ENCODE assay signal across 8 mouse cellular contexts in the genomic region with DNA sequence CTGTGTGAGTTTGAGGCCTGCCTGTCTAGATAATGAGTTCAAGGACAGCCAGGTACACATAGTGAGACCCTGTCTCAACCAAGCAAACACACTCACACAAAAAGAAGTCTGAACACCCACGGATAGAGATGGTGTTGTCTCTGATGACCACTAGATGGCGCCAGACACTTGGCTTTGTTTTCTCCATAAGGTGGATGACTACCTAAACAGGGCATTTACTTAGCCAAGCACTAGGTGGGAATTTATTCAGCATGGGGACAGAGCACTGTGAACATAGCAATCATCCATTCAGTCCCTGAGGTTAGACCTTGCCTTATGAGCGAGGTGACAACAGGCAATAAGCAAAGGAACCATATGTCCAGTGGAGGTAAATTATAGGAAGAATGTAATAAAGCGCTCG. TPM values are rescaled to one million over a fixed set of nuclear protein-coding genes. Genes with fewer than 3 reads are reported as not detected.
DNase-seq lines count a peak whose midpoint lies in the region; ATAC-seq lines count a peak whose summit lies in the region.

No protein-coding gene starts in this region.

- H3K4me3 ChIP-seq in liver, embryonic 11.5 days (ENCODE audit: low read depth, low read length) = no peak overlapping the region

- ATAC-seq in liver, embryonic 11.5 days (replicated peaks; ENCODE audit: low FRiP score) = no peak
- ATAC-seq in neutrophil, adult 5-6 weeks (ENCODE audit: extremely low read depth, insufficient number of reproducible peaks, low FRiP score, poor library complexity, severe bottlenecking) = peak; percentile 44; the same call in 1 of the 2 replicates

- no peak overlapping the region for H3K9ac ChIP-seq in liver, embryonic 11.5 days (ENCODE audit: low read depth, low read length)

- no peaks in the 10 kb centered on the region for H3K9me3 ChIP-seq in liver, embryonic 11.5 days (ENCODE audit: control insufficient read depth, low read length)

- H3K27me3 ChIP-seq in liver, embryonic 11.5 days (replicated peaks; ENCODE audit: control insufficient read depth, insufficient read depth, low read length) = no peaks in the 10 kb centered on the region

- H3K27ac ChIP-seq in liver, embryonic 11.5 days (ENCODE audit: low read depth, low read length) = no peak overlapping the region

- peaks cover 2% of the 10 kb centered on the region; the same call in 1 of the 2 replicates for H3K36me3 ChIP-seq in liver, embryonic 11.5 days (ENCODE audit: control insufficient read depth, insufficient read depth, low read length)

- H3K4me2 ChIP-seq in liver, embryonic 11.5 days = no peak overlapping the region

- intact Hi-C loops in left cerebral cortex, postnatal 36 days (cut with DNase I) = loop anchor here (2.0 to 5.0 kb wide), 3 partner anchors 39 to 332 kb away; no protein-coding TSS in a partner anchor
- intact Hi-C loops in heart, postnatal 36 days (cut with DNase I) = loop anchor here (1.0 to 5.0 kb wide), 4 partner anchors 38 to 387 kb away; no protein-coding TSS in a partner anchor

- H3K4me1 ChIP-seq in liver, embryonic 11.5 days (replicated peaks; ENCODE audit: control insufficient read depth, insufficient read depth, low read length) = peaks cover 21% of the 10 kb centered on the region

- 48% methylated on average over 5 of the region's 5 CpGs for WGBS in liver, embryonic 11.5 days

- peak; percentile 40 to 70 for DNase-seq in left cerebral cortex, adult 18-20 months (ENCODE audit: low spot score in 2 of 2)
- no peak for DNase-seq in left cerebral cortex, postnatal 36 days (ENCODE audit: low spot score in 2 of 2)
- DNase-seq in NIH3T3 (ENCODE audit: low read depth) = peak; percentile 84
- DNase-seq in cerebellum, postnatal 10 days = peak; percentile 79 to 84
- peak; percentile 56 to 62 for DNase-seq in heart, postnatal 36 days
- peak; percentile 43 for DNase-seq in liver, embryonic 11.5 days (ENCODE audit: low spot score)
- DNase-seq in gastrocnemius, adult 8-10 months (ENCODE audit: low spot score in 2 of 2) = no peak

RNA-seq across cellular contexts. Expression of a gene that starts 15.4 kb away (rescaled TPM):
- total RNA-seq in left cerebral cortex, adult 18-20 months (2021) = 1 to 10 TPM; 6.5 to 6.7 TPM
- 1 to 10 TPM; 8.7 to 8.8 TPM for total RNA-seq in left cerebral cortex, postnatal 36 days (2021)
- 1 to 10 TPM; 8.1 to 9.9 TPM for total RNA-seq in heart, postnatal 36 days (2021)
- 14.9 and 17.8 TPM in 2 replicates for polyA plus RNA-seq in liver, embryonic 11.5 days (2014; fragmentation: Nextera tagmentation; extraction: Ambion mirVana)
- total RNA-seq in neutrophil, adult 5-6 weeks (2017) = 0.37 and 2.9 TPM in 2 replicates
- 10 to 100 TPM in 2 of 4 experiments, 1 to 10 TPM in 2; 5.9 to 13.6 (median 10.6) TPM for total RNA-seq in gastrocnemius, adult 8-10 months (2022)

RNA-seq across cellular contexts. Expression of a gene that starts 42.2 kb away (rescaled TPM):
- 100 to 1,000 TPM; 967 to 997 TPM for total RNA-seq in left cerebral cortex, adult 18-20 months (2021)
- 1,000 to 10,000 TPM in 1 of 2 experiments, 100 to 1,000 TPM in 1; 963 to 1,027 TPM for total RNA-seq in left cerebral cortex, postnatal 36 days (2021)
- 100 to 1,000 TPM; 130 to 145 TPM for total RNA-seq in heart, postnatal 36 days (2021)
- polyA plus RNA-seq in liver, embryonic 11.5 days (2014; fragmentation: Nextera tagmentation; extraction: Ambion mirVana) = 113 and 114 TPM in 2 replicates
- total RNA-seq in neutrophil, adult 5-6 weeks (2017) = 168 and 182 TPM in 2 replicates
- 100 to 1,000 TPM in 2 of 4 experiments, 10 to 100 TPM in 2; 90.1 to 125 (median 108) TPM for total RNA-seq in gastrocnemius, adult 8-10 months (2022)

RNA-seq across cellular contexts. Expression of a gene that starts 51.5 kb away (rescaled TPM):
- total RNA-seq in left cerebral cortex, adult 18-20 months (2021) = 100 to 1,000 TPM; 225 to 235 TPM
- total RNA-seq in left cerebral cortex, postnatal 36 days (2021) = 100 to 1,000 TPM; 218 to 232 TPM
- 10 to 100 TPM; 15.0 to 19.2 TPM for total RNA-seq in heart, postnatal 36 days (2021)
- 0.30 and 0.43 TPM in 2 replicates for polyA plus RNA-seq in liver, embryonic 11.5 days (2014; fragmentation: Nextera tagmentation; extraction: Ambion mirVana)
- not detected in 2 replicates for total RNA-seq in neutrophil, adult 5-6 weeks (2017)
- total RNA-seq in gastrocnemius, adult 8-10 months (2022) = 10 to 100 TPM; 21.3 to 34.2 (median 28.3) TPM

Comparison
In these comparisons a context has a peak if more than half of its experiments do, and no peak if none do; other contexts are left out.
1. DNase-seq: peak in left cerebral cortex, adult 18-20 months (2 of 2), NIH3T3 (single experiment), cerebellum, postnatal 10 days (2 of 2), heart, postnatal 36 days (2 of 2) and liver, embryonic 11.5 days (single experiment); none in left cerebral cortex, postnatal 36 days (0 of 2) and gastrocnemius, adult 8-10 months (0 of 2).
2. RNA of a gene that starts 51.5 kb away (total RNA-seq): 225 to 235 TPM in left cerebral cortex, adult 18-20 months, 218 to 232 TPM in left cerebral cortex, postnatal 36 days, 21.3 to 34.2 TPM in gastrocnemius, adult 8-10 months and 15.0 to 19.2 TPM in heart, postnatal 36 days; not detected in neutrophil, adult 5-6 weeks; every median in the first group is over 10 times any median in the second.